Mouse (Mus musculus): ENCODE results near the gene C130026I21Rik.
"Not testable (repeated sequence)": the region's sequence is repeated elsewhere in the genome, so short reads cannot be mapped to it uniquely, and the experiment has no call there.

DNA sequence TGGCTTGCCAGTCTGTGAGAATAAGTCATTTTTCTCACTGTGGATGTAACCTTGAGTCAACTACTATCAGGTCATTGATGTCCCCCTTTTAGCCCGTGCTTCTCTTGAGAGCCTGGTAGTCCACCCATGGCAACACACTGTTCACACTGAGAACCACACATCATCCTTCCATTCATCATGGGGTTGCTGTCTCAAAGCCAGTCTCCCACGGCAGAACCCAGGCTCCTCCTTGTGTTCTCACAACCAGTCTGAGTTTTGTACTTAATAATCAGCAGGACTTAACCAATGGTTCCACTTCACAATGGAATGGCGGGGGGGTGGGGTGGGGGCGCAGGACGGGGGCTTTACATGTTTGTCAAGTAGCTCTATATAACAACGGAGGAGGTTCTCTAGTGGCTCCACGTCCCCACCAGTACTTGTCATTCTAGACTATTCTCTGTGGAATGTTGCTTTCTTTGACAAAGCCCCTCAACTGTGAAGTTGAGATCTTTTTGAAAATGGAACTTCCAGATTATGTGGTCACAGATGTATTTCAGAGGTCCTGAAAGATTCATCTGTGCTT, 177.3 kb downstream of the C130026I21Rik start:
- TF ChIP-seq POLR2A (IDR thresholded peaks at IDR 0.05; ENCODE audit: low read depth, low read length); CTCF (conservative IDR thresholded peaks at IDR 0.05; ENCODE audit: insufficient read depth, insufficient read length, low read depth, low read length): not testable (repeated sequence)

Data from kidney, adult 2 months (tissue).